Mouse (Mus musculus) retina, postnatal 7 days (tissue): ENCODE measurements around the gene Mapk13.

Source experiments
- DNase-seq: peaks from one replicate; pipeline ENCODE4 v3.0.0-alpha.2; 2012; ENCODE audit warnings: low read depth, low spot score

The Mapk13 gene

GRCm38 (mm10) chr17:28775161-28775560, 6.1 kb downstream of the Mapk13 start:
- no peak for DNase-seq

DNA sequence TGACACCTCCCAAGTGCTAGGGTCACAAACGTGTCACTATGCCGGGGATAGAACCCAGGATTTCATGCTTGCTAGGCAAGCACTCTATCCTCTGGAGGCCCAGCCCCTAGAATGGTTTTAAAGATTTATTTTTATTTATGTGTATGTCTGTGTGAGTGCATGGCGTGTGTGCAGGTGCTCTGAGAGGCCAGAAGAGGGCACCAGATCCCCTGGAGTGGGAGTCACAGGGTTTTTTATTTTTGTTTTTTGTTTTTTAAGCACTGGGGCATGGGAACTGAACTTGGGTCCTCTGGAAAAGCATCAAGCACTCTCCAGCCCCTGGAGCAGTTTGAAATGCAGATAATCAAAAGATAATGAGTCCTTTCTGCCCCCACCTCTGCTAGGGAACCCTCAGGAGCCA, 7.7 kb downstream of the Mapk13 start:
- DNase-seq, result no peak

DNA sequence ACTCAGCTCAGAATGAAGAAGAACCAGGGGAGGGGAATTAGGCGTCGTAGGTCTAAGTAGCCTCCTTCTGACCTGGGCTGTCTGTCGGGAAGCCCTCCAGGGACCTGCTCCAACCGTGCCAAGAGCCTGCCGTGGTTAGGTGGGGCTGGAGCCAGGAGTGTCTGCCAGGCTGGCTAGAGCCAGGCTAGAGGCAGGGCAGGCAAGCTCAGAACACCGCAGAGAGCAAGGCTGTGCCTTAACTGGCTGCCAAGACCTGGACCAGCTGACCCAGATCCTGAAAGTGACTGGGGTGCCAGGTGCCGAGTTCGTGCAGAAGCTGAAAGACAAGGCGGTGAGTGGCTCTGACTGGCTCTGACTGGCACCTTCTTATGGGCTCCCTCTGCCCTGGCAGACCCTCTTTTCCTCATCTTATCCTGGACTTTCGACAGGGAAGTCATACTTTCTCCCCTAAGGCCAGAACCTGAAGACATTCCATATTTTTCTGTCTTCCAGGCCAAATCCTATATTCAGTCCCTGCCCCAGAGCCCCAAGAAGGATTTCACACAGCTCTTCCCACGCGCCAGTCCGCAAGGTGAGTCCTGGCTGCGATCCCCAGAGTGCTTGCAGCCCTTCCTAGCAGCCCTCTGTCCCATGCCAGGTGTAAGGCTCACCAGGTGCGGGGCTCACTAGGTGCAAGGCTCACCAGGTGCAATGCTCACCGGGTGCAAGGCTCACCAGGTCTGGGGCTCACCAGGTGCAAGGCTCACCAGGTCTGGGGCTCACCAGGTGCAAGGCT, 8.3 kb downstream of the Mapk13 start:
- no peak for DNase-seq

DNA sequence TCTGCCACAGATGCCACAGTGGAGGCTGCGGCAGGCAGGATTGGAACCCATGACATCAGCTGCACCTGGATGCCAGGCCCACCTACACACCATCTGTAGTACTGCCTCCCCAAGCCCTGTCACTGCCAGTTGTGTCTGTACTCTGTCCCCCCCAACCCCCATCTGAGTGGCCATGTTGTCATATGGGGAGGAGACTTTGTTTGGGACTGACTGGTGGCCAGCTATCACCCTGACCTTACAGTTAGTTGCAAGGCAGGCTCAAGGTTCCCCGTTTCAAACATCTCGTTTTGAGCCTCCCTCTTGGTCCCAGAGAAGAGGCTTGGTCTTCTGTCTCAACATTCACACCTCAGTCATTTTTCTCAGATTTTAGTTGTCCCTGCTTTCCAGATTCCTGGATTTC, 10.6 kb downstream of the Mapk13 start:
- no peak for DNase-seq

DNA sequence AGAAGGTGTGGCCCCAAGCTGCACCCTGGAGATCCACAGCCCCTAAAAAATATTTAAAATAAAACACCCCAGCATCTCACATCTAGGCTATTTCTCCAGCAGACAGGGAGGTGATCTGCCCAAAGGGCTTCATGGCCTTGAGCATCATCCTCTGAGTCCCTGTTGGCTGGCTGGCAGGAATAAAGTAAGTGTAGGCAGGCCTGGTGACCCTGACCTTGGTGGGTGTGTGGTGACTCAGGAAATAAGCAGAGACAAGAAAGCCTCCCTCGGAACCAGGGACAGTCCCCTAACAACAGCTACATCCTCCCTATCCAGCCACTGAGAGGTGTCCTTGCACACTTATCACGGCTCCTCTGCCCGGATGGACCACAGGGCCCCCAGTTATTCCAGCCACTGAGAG, 11.7 kb downstream of the Mapk13 start:
- DNase-seq, result no peak

- no peak for DNase-seq
These were observed 12.4 kb downstream of the Mapk13 start for GRCm38 (mm10) chr17:28781290-28782045.

DNA sequence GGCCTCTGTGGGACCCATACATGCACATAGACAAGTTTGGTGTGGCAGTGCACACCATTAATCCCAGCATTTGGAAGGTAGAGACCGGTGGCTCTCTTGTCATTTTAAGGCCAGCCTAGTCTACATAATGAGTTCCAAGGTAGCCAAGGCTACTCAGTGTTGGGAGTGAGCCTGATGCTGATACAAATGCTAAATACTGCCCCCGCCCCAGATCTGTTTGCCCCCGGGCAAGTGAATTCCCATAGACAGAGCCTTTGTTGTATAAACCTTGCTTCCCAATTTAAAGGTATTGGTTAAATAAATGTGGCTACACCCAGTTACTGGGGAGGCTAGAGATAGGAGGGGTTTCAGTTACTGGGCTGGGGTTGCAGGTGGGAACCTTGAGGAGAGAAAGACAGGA, 15.9 kb downstream of the Mapk13 start:
- DNase-seq, result no peak

- no peak for DNase-seq
These were observed 18.4 kb downstream of the Mapk13 start for GRCm38 (mm10) chr17:28787507-28787906.

DNA sequence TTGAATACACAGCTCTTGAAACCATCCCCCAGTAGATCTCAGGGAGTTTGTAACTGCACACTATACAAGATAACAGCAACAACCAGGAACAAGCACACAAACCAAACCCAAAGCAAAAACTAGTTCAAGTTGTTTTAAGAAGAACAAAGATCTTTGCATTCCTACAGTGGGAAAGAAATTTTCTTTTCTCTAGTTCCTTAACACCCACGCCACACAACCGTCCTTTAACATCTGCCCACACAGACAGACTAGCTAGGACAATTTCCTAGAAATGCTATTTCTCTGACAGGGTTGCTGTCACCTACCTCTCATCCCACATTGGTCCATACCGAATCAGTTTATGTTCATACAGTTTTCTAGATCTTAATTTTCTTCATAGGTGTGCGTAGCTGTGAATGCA, 27.9 kb downstream of the Mapk13 start:
- DNase-seq, result no peak

DNA sequence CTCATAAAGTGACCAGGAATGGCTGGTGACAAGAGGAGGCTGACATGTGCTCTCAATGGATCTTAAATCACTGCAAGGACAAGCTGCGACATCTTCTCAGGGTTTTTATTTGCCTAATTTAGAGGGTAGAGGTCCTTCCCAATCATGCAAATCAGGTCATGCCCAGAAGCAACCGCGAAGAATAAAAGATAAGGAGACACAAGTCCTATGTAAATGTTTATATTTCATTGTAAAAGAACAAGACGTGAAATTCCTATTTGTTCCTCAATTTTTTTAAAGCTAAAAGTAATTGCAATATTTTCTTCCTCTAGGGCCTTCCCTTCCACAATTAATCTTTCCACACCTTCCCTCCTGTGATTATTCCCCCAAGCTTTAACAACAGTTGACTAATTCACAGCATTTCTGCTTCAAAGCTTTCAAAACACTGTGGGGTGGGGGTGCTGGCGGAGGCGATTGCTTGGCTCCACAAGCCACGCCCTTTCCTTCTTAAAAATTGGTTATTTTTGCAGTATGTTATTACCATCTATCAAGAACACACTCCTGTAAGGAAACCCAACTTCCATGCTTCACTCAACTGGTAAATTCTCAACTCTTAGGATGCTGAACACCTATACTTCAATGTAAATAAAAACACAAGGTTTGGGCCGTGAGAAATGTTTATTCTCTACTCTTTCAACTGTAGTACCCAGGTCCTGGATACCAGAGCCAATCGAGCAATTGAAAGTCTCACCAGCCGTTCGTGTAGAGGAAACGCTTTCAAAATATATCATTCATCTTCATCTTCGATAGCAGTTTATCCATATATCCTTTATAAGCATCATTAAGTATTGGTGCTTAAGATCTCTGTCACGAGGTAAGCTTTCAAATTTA, 30.4 kb downstream of the Mapk13 start:
- no peak for DNase-seq

- no peak for DNase-seq
These were observed 31.2 kb downstream of the Mapk13 start for GRCm38 (mm10) chr17:28800281-28800670.

DNA sequence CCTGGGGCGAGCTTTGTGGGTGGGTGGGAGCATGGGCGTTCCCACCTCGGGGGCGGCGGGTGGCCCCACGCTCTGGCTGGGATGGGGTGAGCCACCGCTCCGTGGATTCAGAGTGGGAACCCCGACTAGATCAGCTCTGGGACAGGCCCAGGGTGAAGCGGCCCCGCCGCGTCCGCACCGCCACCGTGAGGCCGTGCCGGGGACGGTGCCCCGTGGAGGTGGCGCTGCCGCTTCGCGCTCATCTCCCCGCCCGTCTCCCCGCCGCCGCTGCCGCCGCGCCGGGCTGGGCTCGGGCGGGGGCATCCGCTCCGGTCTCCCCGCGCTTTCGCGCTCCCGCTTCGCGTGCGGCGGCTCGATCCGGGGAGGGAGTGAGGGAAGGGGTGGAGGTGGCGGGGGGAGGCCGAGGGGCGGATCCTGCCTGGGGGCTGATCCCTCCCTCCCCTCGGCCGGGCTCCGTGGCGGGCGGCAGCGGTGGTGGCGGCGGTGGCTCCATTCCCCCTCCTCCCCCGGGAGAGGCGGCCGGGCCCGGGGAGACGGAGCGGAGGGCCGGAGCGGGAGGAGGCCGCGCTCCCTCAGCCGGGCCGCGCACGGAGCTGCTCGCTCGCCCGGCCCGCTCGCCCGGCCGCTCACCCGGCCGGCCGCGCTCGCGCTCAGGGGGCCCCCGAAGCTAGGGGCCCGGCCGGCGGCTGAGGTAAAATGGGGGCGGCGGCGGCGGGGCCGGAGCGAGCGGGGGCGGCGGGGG, 31.7 kb downstream of the Mapk13 start, which contains the start of gene Brpf3:
Gene Brpf3, plus strand, starts transcription at position 420 of the 742 bp plus-strand sequence.
- DNase-seq, result peak; percentile 67

DNA sequence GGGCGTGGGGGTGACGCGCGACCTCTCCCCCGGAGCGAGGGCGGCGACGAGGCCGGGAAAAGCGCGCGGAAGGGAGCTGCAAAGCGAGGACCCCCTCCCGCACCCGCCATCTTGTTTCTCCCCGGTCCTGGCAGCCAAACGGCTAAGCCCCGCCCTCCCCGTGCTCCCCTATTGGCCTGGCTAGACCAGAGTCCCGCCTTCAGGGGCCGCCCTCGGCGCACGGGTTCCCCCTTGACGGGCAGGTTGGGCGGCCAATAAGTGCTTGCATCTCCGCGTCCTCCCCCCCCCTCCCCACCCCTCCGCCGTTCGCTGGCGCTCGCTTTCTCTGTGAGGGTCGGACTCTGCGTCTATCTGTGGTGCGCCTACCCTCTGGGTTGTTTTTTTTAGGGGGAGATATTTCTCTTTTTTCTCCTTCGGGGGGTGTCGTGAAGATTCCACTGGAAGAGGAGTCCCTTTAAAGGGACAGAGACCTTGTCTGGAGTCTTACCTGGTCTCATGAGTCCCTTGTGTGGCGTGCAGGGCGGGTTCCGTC, 32.4 kb downstream of the Mapk13 start:
- peak; percentile 98 for DNase-seq

DNA sequence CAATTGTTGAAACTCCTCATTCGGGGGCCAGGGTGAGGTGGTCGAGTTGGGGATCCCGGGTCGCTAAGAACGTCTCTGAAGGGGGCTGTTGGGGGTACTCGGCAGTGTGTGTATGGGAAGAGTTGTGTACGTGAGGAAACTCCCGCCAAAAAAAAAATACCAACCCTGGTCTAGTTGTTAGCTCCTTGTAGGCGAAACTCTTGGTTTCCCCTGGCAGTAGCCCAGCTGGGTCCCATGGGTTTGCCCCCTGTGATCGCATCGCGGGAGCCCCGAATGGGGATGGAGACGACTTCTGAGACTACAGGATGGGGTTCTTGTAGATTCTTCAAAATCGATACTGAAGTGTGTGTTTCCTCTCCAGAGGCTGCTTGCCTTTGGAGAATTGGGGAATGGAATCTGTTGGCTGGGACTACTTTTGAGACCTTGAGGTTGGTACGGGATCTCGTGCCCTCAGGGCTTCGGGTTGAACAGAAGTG, 32.9 kb downstream of the Mapk13 start:
- no peak for DNase-seq

- DNase-seq, result no peak
These were observed 34.2 kb downstream of the Mapk13 start for GRCm38 (mm10) chr17:28803316-28803715.

DNA sequence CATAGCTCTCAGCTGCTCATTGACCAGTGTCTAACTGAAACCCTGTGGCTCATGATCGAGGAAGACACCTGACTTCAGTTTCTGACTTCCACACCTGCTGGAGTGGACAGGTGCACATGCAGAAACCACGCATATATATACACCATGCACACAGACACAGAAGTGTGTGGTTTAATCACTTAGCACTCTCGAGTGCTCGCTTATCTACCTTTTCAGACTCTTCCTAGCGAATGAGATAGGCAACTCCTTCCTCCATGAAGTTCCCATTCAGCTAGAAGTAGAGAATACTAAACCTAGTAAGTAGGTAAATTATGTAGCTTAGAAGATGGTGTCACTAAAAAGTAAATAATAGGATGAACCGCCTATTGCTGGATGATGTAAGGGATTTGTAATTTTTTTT, 35.9 kb downstream of the Mapk13 start:
- no peak for DNase-seq

DNA sequence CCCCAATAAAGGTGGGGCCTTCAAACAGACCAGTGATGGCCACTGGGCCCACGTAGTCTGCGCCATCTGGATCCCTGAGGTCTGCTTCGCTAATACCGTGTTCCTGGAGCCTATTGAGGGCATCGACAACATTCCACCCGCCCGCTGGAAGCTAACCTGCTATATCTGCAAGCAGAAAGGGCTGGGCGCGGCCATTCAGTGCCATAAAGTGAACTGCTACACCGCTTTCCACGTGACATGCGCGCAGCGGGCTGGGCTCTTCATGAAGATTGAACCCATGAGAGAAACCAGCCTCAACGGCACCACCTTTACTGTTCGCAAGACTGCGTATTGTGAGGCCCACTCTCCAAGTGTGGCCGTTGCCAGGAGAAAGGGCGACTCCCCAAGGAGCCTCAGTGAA, 37.7 kb downstream of the Mapk13 start:
- DNase-seq, result no peak

- no peak for DNase-seq
These were observed 39.6 kb downstream of the Mapk13 start for GRCm38 (mm10) chr17:28808714-28809113.

- no peak for DNase-seq
These were observed 40.2 kb downstream of the Mapk13 start for GRCm38 (mm10) chr17:28809175-28809831.

DNA sequence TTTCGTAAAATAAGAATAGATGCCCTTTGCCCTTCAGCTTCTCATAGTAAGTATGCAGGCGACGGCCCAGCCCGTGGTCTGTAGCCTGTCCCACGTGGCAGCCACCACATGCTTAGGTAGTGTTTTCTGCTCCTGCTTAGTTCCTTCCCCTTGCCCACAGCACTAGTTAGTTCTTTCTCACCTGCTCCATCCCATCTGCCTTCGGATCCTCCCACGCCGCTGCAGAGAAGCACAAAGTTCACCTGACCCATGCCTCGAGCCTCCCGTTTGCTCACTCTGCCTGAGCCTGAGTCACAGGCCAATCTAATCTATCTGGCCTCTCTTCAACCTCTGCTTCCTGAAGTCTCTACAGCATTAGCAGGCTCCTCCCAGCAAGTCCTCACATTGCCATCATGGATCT, 43.2 kb downstream of the Mapk13 start:
- no peak for DNase-seq
